Mouse (Mus musculus): Measurements from ENCODE around the gene Spdef. TPM values are rescaled to one million over a fixed set of nuclear protein-coding genes. Genes with fewer than 3 reads are reported as not detected.
A peak's percentile ranks its signal among the peaks of the same experiment; 100 is the strongest.

Spdef gene
- total RNA-seq (2022) = not detected

- no peak for DNase-seq (ENCODE audit: low spot score in 2 of 2)
Observed at GRCm38 (mm10) chr17:27728770-27729169, at the start of gene Spdef. Spdef (minus strand) TSS chr17:27728955.

GRCm38 (mm10) chr17:27777823-27778222 lies 49.1 kb upstream of the Spdef start:
- no peak for DNase-seq (ENCODE audit: low spot score in 2 of 2)

GRCm38 (mm10) chr17:27774198-27774597 lies 45.4 kb upstream of the Spdef start:
- DNase-seq (ENCODE audit: low spot score in 2 of 2) = no peak

- no peak for DNase-seq (ENCODE audit: low spot score in 2 of 2)
Observed at GRCm38 (mm10) chr17:27771616-27772015, 42.9 kb upstream of the Spdef start.

GRCm38 (mm10) chr17:27768817-27769542 lies 40.2 kb upstream of the Spdef start:
- DNase-seq (ENCODE audit: low spot score in 2 of 2) = peak; percentile 31 to 40

- DNase-seq (ENCODE audit: low spot score in 2 of 2) = no peak
Observed at GRCm38 (mm10) chr17:27767543-27767942, 38.8 kb upstream of the Spdef start.

GRCm38 (mm10) chr17:27767120-27767519 lies 38.4 kb upstream of the Spdef start:
- DNase-seq (ENCODE audit: low spot score in 2 of 2) = no peak

GRCm38 (mm10) chr17:27765066-27765465 lies 36.3 kb upstream of the Spdef start:
- DNase-seq (ENCODE audit: low spot score in 2 of 2) = no peak

- DNase-seq (ENCODE audit: low spot score in 2 of 2) = no peak
Observed at GRCm38 (mm10) chr17:27764453-27764852, 35.7 kb upstream of the Spdef start.

- DNase-seq (ENCODE audit: low spot score in 2 of 2) = no peak
Observed at GRCm38 (mm10) chr17:27762884-27763283, 34.1 kb upstream of the Spdef start.

- peak; percentile 66 to 68 for DNase-seq (ENCODE audit: low spot score in 2 of 2)
Observed at GRCm38 (mm10) chr17:27761639-27762336, 33.0 kb upstream of the Spdef start.

- no peak for DNase-seq (ENCODE audit: low spot score in 2 of 2)
Observed at GRCm38 (mm10) chr17:27760169-27760568, 31.4 kb upstream of the Spdef start.

GRCm38 (mm10) chr17:27751314-27752202 lies 22.8 kb upstream of the Spdef start:
- DNase-seq (ENCODE audit: low spot score in 2 of 2) = no peak

- DNase-seq (ENCODE audit: low spot score in 2 of 2) = no peak
Observed at GRCm38 (mm10) chr17:27750451-27750942, 21.7 kb upstream of the Spdef start.

GRCm38 (mm10) chr17:27748123-27748522 lies 19.4 kb upstream of the Spdef start:
- no peak for DNase-seq (ENCODE audit: low spot score in 2 of 2)

- DNase-seq (ENCODE audit: low spot score in 2 of 2) = no peak
Observed at GRCm38 (mm10) chr17:27746446-27746845, 17.7 kb upstream of the Spdef start.

GRCm38 (mm10) chr17:27740961-27741360 lies 12.2 kb upstream of the Spdef start:
- no peak for DNase-seq (ENCODE audit: low spot score in 2 of 2)

GRCm38 (mm10) chr17:27734344-27735073 lies 5.8 kb upstream of the Spdef start:
- DNase-seq (ENCODE audit: low spot score in 2 of 2) = no peak

GRCm38 (mm10) chr17:27732694-27733093 lies 3.9 kb upstream of the Spdef start:
- DNase-seq (ENCODE audit: low spot score in 2 of 2) = no peak

GRCm38 (mm10) chr17:27732152-27732551 lies 3.4 kb upstream of the Spdef start:
- no peak for DNase-seq (ENCODE audit: low spot score in 2 of 2)

GRCm38 (mm10) chr17:27726527-27726926 lies 2.2 kb downstream of the Spdef start:
- no peak for DNase-seq (ENCODE audit: low spot score in 2 of 2)

All from gastrocnemius, adult 8-10 months (tissue).